Mouse (Mus musculus) naive thymus-derived CD4-positive, alpha-beta T cell, adult 2 months (primary cell): Measurements from ENCODE around the gene Mfsd14a.

Experiments used
- DNase-seq: peaks from one replicate; pipeline ENCODE4 v3.0.0-alpha.2; 2011; ENCODE audit warnings: low read depth

Gene Mfsd14a

GRCm38 (mm10) chr3:116599705-116600104, 62.8 kb downstream of the Mfsd14a start:
- DNase-seq, result no peak

GRCm38 (mm10) chr3:116595603-116595991, 66.9 kb downstream of the Mfsd14a start:
- peak; percentile 7 for DNase-seq

DNA sequence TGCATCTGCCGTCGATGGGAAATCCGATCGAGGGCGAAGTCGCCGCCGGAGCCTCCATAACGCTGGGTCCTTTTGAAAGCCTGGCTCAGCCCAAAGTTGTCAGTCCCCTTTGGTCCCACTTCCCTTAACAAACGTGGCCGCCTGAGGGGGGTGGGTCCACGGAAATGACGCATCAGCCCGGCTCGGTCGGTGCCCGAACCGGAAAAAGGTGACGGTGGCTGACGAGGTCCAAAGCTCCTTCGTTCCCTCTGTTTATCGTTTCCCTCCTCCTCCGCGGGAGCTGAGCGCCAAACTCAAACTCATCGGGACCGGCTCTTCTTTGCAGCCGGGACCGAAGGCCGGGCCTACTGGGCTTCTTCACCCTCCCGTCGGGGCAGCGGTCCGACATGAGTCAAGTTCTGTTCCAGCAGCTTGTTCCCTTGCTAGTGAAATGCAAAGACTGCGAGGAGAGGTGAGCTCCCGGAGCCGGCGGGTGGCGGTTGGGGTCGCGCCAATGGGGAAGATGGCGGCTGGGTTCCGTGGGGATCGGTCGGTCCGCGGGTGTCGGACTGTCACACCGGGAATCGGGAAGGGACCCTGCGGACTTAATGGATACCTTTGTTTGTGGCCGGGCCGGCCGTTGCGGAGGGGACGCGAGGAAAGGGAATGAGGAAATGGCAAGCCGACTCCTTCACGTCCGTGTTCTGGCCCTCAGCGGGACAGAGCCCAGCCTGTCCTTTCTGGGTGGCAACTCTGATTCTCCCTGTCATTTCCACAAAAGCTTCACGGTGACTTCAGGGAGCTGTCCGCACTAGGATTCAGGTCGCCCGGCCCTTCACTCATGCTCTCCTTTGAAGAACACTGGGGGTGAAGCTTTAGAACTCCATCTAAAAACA, 67.5 kb downstream of the Mfsd14a start, which contains the start of gene Sass6:
Sass6 (plus strand) TSS at position 255 of the 875 bp plus-strand sequence.
- DNase-seq, result peak; percentile 98

DNA sequence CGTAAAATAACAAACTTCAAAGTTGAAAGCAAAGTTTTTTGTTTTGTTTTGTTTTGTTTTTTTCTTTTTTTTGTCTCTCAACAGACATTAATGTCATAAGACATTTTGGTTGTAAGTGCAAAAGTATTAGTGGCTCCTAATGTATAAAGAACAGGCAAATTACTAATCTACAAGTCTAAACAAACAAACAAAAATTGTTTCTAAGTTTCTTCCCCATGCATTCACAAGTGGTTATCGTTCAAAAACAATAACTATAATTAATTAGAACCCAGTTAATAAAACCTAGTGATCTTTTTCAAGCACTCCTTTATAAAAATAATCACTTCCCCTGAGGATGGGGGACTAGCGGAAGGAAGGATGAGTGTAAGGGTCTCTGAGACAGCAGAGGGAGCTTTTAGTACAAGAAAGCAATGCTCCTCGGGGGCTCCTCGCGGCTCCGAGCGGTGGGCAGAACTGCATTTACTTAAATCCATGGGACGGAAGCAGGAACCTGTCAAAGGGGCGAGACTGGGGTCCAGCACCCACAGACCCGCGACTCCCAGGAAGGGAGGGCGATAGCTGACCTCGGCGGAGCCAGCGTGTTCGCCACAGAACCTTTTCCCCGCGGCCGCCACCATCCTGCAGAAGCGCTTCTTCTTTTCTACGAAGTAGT, 68.3 kb downstream of the Mfsd14a start:
- DNase-seq, result no peak

GRCm38 (mm10) chr3:116582201-116582600, 80.3 kb downstream of the Mfsd14a start:
- no peak for DNase-seq
